Mouse (Mus musculus) kidney, postnatal 0 days (tissue): ENCODE data around the gene Lrrc29. TPM values are rescaled to one million over a fixed set of nuclear protein-coding genes. Genes with fewer than 3 reads are reported as not detected.

Experiments used
- ATAC-seq: fragments of 200-750 bp; cut with Nextera tagmentation; replicated peaks from 2 replicates; pipeline ENCODE4 v1.8.0; 2017; ENCODE audit warnings: low read depth, moderate number of reproducible peaks, moderate TSS enrichment, moderate library complexity; ENCODE audit not compliant: low FRiP score
- DNase-seq: peaks from one replicate; pipeline ENCODE4 v3.0.0-alpha.2; 2016; ENCODE audit warnings: low spot score
- H3K27ac ChIP-seq: fragments of 300-500 bp; sonication (generic); 2 replicates; pipeline ENCODE4 v1.5.1; 2014; ENCODE audit warnings: mild to moderate bottlenecking
- H3K27me3 ChIP-seq: fragments of 300-500 bp; sonication (generic); 2 replicates; pipeline ENCODE4 v1.6.1; 2014; ENCODE audit warnings: low read length, mixed read lengths; ENCODE audit not compliant: insufficient read depth
- H3K36me3 ChIP-seq: fragments of 300-500 bp; sonication (generic); 2 replicates; pipeline ENCODE4 v1.6.1; 2014; ENCODE audit warnings: low read length, mixed read lengths; ENCODE audit not compliant: insufficient read depth
- H3K4me1 ChIP-seq: fragments of 300-500 bp; sonication (generic); replicated peaks from 2 replicates; pipeline ENCODE4 v1.6.1; 2014; ENCODE audit warnings: antibody characterized with exemption, low read length, mixed read lengths; ENCODE audit not compliant: insufficient read depth
- H3K4me2 ChIP-seq: fragments of 300-500 bp; sonication (generic); 2 replicates; pipeline ENCODE4 v1.6.1; 2014; ENCODE audit warnings: mild to moderate bottlenecking, low read length, moderate library complexity, mixed read lengths
- H3K4me3 ChIP-seq: fragments of 300-500 bp; sonication (generic); replicated peaks from 2 replicates; pipeline ENCODE4 v1.5.1; 2014; ENCODE audit warnings: low read depth, low read length
- H3K9ac ChIP-seq: fragments of 300-500 bp; sonication (generic); 2 replicates; pipeline ENCODE4 v1.6.1; 2014; ENCODE audit warnings: low read depth, low read length
- H3K9me3 ChIP-seq: fragments of 300-500 bp; sonication (generic); replicated peaks from 2 replicates; pipeline ENCODE4 v1.6.1; 2016; ENCODE audit warnings: low read length, inconsistent platforms, mixed read lengths
- CTCF ChIP-seq: IDR thresholded peaks from 2 replicates; pipeline ENCODE4 v1.5.1; 2016; ENCODE audit warnings: antibody characterized with exemption, low read depth, mild to moderate bottlenecking, moderate library complexity
- WGBS: fragments of 180-500 bp; shearing (Covaris S2); extraction: QIAGEN DNeasy Blood & Tissue Kit; methylation state at CpG from one replicate; pipeline ENCODE4 v1.1.7; 2014; 5-methylcytosine and 5-hydroxymethylcytosine counted together
- polyA plus RNA-seq: library from polyadenylated mRNA; unstranded; fragments of >200 nt; fragmentation: Nextera tagmentation; extraction: Ambion mirVana; gene quantifications from 2 replicates; pipeline ENCODE4 v1.2.1, GENCODE M21; 2015

The Lrrc29 gene
- polyA plus RNA-seq, 1 experiment from 2014 or later, result 5.2 TPM

DNA sequence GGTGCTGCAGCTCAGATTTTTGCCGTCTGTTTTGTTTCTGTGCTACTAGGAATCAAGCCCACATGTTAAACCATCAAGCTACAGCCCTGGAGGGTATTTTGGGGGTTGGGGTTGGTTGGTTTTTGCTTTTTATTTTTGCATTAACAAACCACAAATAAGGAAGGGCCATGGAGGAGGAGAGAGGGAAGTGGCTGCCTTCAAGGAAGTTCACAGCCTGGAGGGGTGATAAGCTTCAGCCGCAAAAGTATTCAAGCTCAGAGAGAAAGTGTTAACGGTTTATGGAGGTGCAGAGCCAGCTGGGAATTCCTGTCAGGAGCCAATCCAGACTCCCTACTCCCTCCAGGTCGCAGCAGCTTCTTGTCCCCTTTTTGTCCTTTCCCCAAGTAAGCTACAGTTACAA is 12.9 kb upstream of the Lrrc29 start:
- ATAC-seq (no peak), DNase-seq (no peak)
- H3K27ac ChIP-seq, result no peak overlapping the region
- 30% methylated on average over 4 of the region's 4 CpGs for WGBS
- no peak overlapping the region for H3K4me3 ChIP-seq
- H3K27me3 ChIP-seq, result no peaks in the 10 kb centered on the region
- no peak for TF ChIP-seq CTCF
- H3K36me3 ChIP-seq, result peaks cover 29% of the 10 kb centered on the region
- H3K4me1 ChIP-seq, result no peaks in the 10 kb centered on the region; the same call in 1 of the 2 replicates
- no peaks in the 10 kb centered on the region for H3K9me3 ChIP-seq
- H3K9ac ChIP-seq, result no peak overlapping the region
- H3K4me2 ChIP-seq, result no peak overlapping the region

DNA sequence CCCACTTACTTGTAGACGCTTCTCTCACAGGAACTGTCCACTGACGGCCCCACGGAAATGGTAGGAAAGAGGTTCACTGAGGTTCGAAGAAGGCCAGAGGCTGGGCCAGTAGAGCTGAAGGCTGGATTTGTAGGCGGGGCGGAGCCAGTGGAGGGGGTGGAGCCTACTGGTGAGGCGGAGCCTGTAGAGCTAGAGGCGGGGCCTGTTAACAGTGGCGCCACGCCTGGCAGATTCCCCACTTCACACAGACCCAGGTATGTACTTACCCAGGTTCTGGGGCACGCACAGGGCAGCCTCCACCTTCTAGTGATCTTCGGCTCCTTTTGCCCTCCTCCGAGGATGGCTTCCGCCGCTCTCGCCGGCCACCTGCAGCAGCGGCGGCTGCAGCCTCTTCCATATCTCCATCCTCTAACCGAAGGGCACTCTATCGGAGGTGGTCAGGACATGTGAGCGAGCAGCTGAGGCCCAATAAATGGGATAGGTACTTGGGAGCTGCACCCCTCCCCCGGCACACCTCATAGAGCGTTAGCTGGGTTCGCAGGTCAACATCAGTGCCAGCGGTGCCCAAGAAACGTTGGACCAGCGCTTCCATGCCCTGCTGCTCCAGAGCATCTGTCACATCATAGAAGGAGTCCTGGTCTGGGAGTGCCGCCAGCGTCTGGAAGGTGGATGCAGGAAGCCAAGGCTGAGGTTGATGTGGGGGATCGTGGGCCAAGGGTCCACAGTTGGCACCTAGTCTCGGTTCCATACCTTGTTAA is 10.5 kb upstream of the Lrrc29 start:
- Histone ChIP-seq H3K27me3 (no peaks in the 10 kb centered on the region), H3K4me1 (no peaks in the 10 kb centered on the region; the same call in 1 of the 2 replicates), H3K27ac (no peak overlapping the region), H3K9ac (no peak overlapping the region), H3K36me3 (peaks cover 46% of the 10 kb centered on the region), H3K4me3 (no peak overlapping the region), H3K4me2 (no peak overlapping the region), H3K9me3 (no peaks in the 10 kb centered on the region)
- peak; percentile 24; the same call in 1 of the 2 replicates for ATAC-seq
- TF ChIP-seq CTCF, result no peak
- DNase-seq, result no peak
- WGBS, result 65% methylated on average over 32 of the region's 32 CpGs

DNA sequence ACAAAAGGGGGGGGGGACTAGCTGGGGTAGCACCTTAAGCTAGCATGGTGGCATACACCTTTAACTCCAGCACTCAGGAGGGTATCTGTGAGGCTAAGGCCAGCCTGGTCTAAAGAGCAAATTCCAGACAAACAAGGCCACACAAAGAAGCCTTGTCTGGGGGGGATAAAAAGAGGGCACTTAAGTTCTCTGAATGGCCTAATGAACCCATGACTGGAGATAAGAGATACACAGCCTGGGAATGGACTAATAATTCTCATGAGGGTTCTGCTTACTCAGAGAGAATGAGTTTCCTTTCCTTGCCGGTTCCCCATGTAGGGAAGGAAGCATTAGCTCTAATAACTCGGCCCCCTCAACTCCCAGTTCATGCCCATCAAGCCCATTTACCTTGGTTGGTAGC is 6.4 kb upstream of the Lrrc29 start:
- Histone ChIP-seq H3K9ac (no peak overlapping the region), H3K4me2 (no peak overlapping the region), H3K27me3 (no peaks in the 10 kb centered on the region), H3K4me1 (0 out of 2 replicates have a peak, but pooled peaks cover under 1% of the 10 kb centered on the region), H3K36me3 (peaks cover 77% of the 10 kb centered on the region), H3K27ac (no peak overlapping the region), H3K4me3 (no peak overlapping the region), H3K9me3 (no peaks in the 10 kb centered on the region)
- WGBS, result 64% methylated on average over 2 of the region's 2 CpGs
- ATAC-seq (no peak), DNase-seq (no peak)
- TF ChIP-seq CTCF, result no peak

- Histone ChIP-seq H3K9me3 (no peaks in the 10 kb centered on the region), H3K27me3 (no peaks in the 10 kb centered on the region), H3K4me3 (no peak overlapping the region), H3K4me2 (no peak overlapping the region), H3K9ac (no peak overlapping the region), H3K27ac (no peak overlapping the region), H3K4me1 (0 out of 2 replicates have a peak, but pooled peaks cover 5% of the 10 kb centered on the region), H3K36me3 (peaks cover 72% of the 10 kb centered on the region)
- DNase-seq (no peak), ATAC-seq (no peak)
- no peak for TF ChIP-seq CTCF
- 94% methylated on average over 9 of the region's 9 CpGs for whole genome bisulfite sequencing
These were observed 5.9 kb upstream of the Lrrc29 start for GRCm38 (mm10) chr8:105331931-105332330.

- DNase-seq, result no peak
- peaks cover 68% of the 10 kb centered on the region for H3K36me3 ChIP-seq
- whole genome bisulfite sequencing, result 91% methylated on average over 22 of the region's 22 CpGs
These were observed 5.4 kb upstream of the Lrrc29 start for GRCm38 (mm10) chr8:105331469-105331868.

GRCm38 (mm10) chr8:105330325-105330724 is 4.2 kb upstream of the Lrrc29 start:
- no peaks in the 10 kb centered on the region for H3K9me3 ChIP-seq
- no peak for TF ChIP-seq CTCF
- H3K4me2 ChIP-seq, result no peak overlapping the region
- no peak overlapping the region for H3K9ac ChIP-seq
- WGBS, result 91% methylated on average over 12 of the region's 12 CpGs
- no peaks in the 10 kb centered on the region for H3K27me3 ChIP-seq
- no peak for DNase-seq
- no peak overlapping the region for H3K27ac ChIP-seq
- H3K4me1 ChIP-seq, result peaks cover 9% of the 10 kb centered on the region
- ATAC-seq, result no peak
- H3K36me3 ChIP-seq, result peaks cover 56% of the 10 kb centered on the region
- H3K4me3 ChIP-seq, result no peak overlapping the region

More at GRCm38 (mm10) chr8:105331469-105331868, 5.4 kb upstream of the Lrrc29 start:
- Histone ChIP-seq H3K4me1 (0 out of 2 replicates have a peak, but pooled peaks cover 5% of the 10 kb centered on the region), H3K27me3 (no peaks in the 10 kb centered on the region), H3K9ac (no peak overlapping the region), H3K9me3 (no peaks in the 10 kb centered on the region), H3K4me2 (no peak overlapping the region), H3K4me3 (no peak overlapping the region), H3K27ac (no peak overlapping the region)
- ATAC-seq, result no peak
- no peak for TF ChIP-seq CTCF
